Mouse (Mus musculus) retina, embryonic 14.5 days (tissue): ENCODE results near the gene Klk10.

ENCODE experiments used
- DNase-seq: peaks from one replicate; pipeline ENCODE4 v3.0.0-alpha.2; 2015; ENCODE audit warnings: low spot score

Gene Klk10

GRCm38 (mm10) chr7:43796355-43796754, 15.5 kb downstream of the Klk10 start:
- DNase-seq, result peak; percentile 16

GRCm38 (mm10) chr7:43797333-43797769, 16.5 kb downstream of the Klk10 start, which contains the start of gene Klk8:
TSS of gene Klk8 (plus strand) at chr7:43797577.
- peak; percentile 35 for DNase-seq

- DNase-seq, result peak; percentile 3
Observed at GRCm38 (mm10) chr7:43797844-43798462, 17.1 kb downstream of the Klk10 start.

- DNase-seq, result no peak
Observed at GRCm38 (mm10) chr7:43799876-43800275, 19.0 kb downstream of the Klk10 start.

- DNase-seq, result no peak
Observed at GRCm38 (mm10) chr7:43810994-43811393, 30.2 kb downstream of the Klk10 start, which contains the start of gene Klk7. TSS of gene Klk7 (plus strand) at chr7:43811294.

- DNase-seq, result no peak
Observed at GRCm38 (mm10) chr7:43815211-43815610, 34.4 kb downstream of the Klk10 start.

- no peak for DNase-seq
Observed at GRCm38 (mm10) chr7:43816746-43817145, 35.9 kb downstream of the Klk10 start.

GRCm38 (mm10) chr7:43821581-43821980, 40.7 kb downstream of the Klk10 start:
- no peak for DNase-seq

GRCm38 (mm10) chr7:43824199-43824598, 43.4 kb downstream of the Klk10 start, which contains the start of gene Klk6:
TSS of gene Klk6 (plus strand) at chr7:43824499.
- DNase-seq, result no peak

GRCm38 (mm10) chr7:43826056-43826455, 45.2 kb downstream of the Klk10 start:
- no peak for DNase-seq

GRCm38 (mm10) chr7:43827706-43828105, 46.9 kb downstream of the Klk10 start:
- DNase-seq, result no peak

GRCm38 (mm10) chr7:43829006-43829405, 48.2 kb downstream of the Klk10 start:
- DNase-seq, result no peak
